Mouse (Mus musculus) intestine, embryonic 16.5 days (tissue): ENCODE data around the gene Insyn1. TPM values are rescaled to one million over a fixed set of nuclear protein-coding genes. Genes with fewer than 3 reads are reported as not detected.

Experiments
- ATAC-seq: fragments of 200-750 bp; cut with Nextera tagmentation; 2 replicates; pipeline ENCODE4 v1.8.0; 2017; ENCODE audit warnings: moderate TSS enrichment, moderate library complexity
- H3K27ac ChIP-seq: fragments of 300-500 bp; sonication (generic); 2 replicates; pipeline ENCODE4 v1.5.1; 2014; ENCODE audit warnings: mild to moderate bottlenecking, low read length
- H3K27me3 ChIP-seq: fragments of 300-500 bp; sonication (generic); replicated peaks from 2 replicates; pipeline ENCODE4 v1.6.1; 2014; ENCODE audit warnings: low read length, control low read depth, mixed read lengths; ENCODE audit not compliant: control insufficient read depth, insufficient read depth
- H3K36me3 ChIP-seq: fragments of 300-500 bp; sonication (generic); 2 replicates; pipeline ENCODE4 v1.6.1; 2014; ENCODE audit warnings: low read length, control low read depth; ENCODE audit not compliant: control insufficient read depth, insufficient read depth
- H3K4me1 ChIP-seq: fragments of 300-500 bp; sonication (generic); 2 replicates; pipeline ENCODE4 v1.6.1; 2014; ENCODE audit warnings: low read length, control low read depth, mixed read lengths; ENCODE audit not compliant: control insufficient read depth, insufficient read depth
- H3K4me2 ChIP-seq: fragments of 300-500 bp; sonication (generic); 2 replicates; pipeline ENCODE4 v1.6.1; 2014; ENCODE audit warnings: low read depth, low read length, control low read depth
- H3K4me3 ChIP-seq: fragments of 300-500 bp; sonication (generic); 2 replicates; pipeline ENCODE4 v1.5.1; 2014; ENCODE audit warnings: mild to moderate bottlenecking, low read length
- H3K9ac ChIP-seq: fragments of 300-500 bp; sonication (generic); 2 replicates; pipeline ENCODE4 v1.6.1; 2014; ENCODE audit warnings: low read depth, low read length
- H3K9me3 ChIP-seq: fragments of 300-500 bp; sonication (generic); 2 replicates; pipeline ENCODE4 v1.6.1; 2016; ENCODE audit warnings: low read length, control low read depth; ENCODE audit not compliant: control insufficient read depth
- WGBS: fragments of 180-500 bp; shearing (Covaris S2); extraction: QIAGEN DNeasy Blood & Tissue Kit; methylation state at CpG from one replicate; pipeline ENCODE4 v1.1.7; 2014; 5-methylcytosine and 5-hydroxymethylcytosine counted together
- polyA plus RNA-seq: library from polyadenylated mRNA; unstranded; fragments of >200 nt; fragmentation: Nextera tagmentation; extraction: Ambion mirVana; gene quantifications from 2 replicates; pipeline ENCODE4 v1.2.1, GENCODE M21; 2015

Insyn1 gene
- polyA plus RNA-seq, 1 experiment from 2014 or later, result 0.35 TPM

DNA sequence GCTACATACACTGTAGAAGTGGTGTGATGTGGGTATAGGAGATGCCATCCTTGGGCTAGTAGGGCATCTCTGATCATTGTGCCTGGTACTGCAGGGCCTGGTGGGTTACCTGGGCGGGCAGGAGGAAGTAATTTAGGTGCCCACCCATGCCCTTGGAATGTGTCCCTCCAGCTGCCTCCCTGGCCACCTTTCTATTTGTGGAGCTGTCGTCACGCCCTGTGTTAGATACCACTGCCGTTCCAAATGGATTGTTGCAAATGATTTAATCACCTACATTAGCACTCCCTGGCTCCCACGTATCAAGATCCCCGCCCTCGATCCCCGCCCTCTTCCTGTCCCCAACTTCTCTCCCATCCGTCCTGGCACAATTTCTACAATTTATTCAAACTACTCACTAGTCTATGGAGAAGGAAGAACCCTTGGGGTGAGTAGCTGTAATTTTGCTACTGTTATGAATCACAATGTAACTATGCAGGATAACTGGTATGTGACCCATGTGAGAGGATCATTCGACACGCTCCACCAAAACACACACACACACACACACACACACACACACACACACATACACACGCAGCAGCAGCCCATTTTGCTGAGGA lies 40.3 kb upstream of the Insyn1 start:
- ATAC-seq, result no peak
- Histone ChIP-seq H3K4me3 (no peak overlapping the region), H3K4me2 (no peak overlapping the region), H3K27ac (no peak overlapping the region), H3K4me1 (no peaks in the 10 kb centered on the region), H3K9me3 (no peaks in the 10 kb centered on the region), H3K36me3 (no peaks in the 10 kb centered on the region), H3K27me3 (no peaks in the 10 kb centered on the region), H3K9ac (no peak overlapping the region)
- 71% methylated on average over 12 of the region's 12 CpGs for WGBS

DNA sequence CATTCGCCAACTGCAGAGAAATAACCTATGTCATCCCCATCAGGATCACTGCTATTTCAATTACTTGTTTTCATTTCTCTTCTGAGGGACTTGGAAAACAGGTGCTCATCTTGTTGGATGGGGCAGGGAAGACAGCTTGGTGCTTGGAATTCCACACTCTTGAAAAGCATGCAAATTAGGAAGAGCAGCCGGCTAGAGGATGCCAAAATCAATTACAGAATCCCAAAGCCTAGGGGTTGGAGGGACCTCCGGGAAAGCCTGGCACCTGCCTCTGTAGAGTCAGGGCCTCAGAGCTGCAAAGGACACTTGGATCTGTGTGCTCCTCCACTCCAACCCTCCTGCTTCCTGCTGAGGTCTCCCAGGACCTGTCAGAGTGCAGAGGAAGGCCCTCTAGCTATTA lies 38.9 kb upstream of the Insyn1 start:
- no peaks in the 10 kb centered on the region for H3K4me1 ChIP-seq
- no peak overlapping the region for H3K9ac ChIP-seq
- H3K36me3 ChIP-seq, result no peaks in the 10 kb centered on the region
- WGBS, result 50% methylated on average over 3 of the region's 3 CpGs
- H3K4me2 ChIP-seq, result no peak overlapping the region
- no peak for ATAC-seq
- H3K27ac ChIP-seq, result no peak overlapping the region
- no peaks in the 10 kb centered on the region for H3K9me3 ChIP-seq
- H3K4me3 ChIP-seq, result no peak overlapping the region
- no peaks in the 10 kb centered on the region for H3K27me3 ChIP-seq

DNA sequence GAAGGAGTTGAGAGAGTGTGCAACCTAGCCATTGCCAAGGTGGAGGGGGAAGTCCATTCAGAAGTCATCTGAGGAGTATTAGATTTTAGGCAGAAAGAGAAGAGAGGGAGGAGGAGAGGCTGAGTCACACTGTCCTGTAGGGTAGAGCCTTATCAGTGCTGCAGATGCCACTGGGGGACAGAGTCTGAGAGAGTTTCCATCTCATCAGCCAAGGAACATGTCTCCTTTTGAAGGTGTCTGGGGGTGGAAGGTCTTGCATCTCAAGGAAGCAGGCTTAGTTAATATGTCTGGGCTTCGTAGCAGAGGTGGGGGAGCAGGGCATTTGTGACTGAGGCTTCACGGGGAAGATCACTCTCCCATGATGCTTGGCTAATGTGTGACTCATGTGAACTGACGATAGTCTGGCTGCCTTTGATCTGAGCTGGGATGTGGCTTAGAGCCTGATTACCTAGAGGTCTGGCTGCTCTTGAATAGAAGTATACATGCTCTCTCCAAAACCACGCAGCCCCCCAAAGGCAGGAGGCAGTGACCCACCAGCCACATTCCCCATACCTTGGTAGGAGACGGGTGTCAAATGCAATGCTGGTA lies 34.5 kb upstream of the Insyn1 start:
- H3K27me3 ChIP-seq, result no peaks in the 10 kb centered on the region
- WGBS, result 75% methylated on average over 5 of the region's 5 CpGs
- peaks cover 5% of the 10 kb centered on the region for H3K4me1 ChIP-seq
- no peak overlapping the region for H3K4me3 ChIP-seq
- no peak overlapping the region for H3K9ac ChIP-seq
- H3K9me3 ChIP-seq, result no peaks in the 10 kb centered on the region
- no peak for ATAC-seq
- no peaks in the 10 kb centered on the region for H3K36me3 ChIP-seq
- H3K27ac ChIP-seq, result no peak overlapping the region
- H3K4me2 ChIP-seq, result no peak overlapping the region

DNA sequence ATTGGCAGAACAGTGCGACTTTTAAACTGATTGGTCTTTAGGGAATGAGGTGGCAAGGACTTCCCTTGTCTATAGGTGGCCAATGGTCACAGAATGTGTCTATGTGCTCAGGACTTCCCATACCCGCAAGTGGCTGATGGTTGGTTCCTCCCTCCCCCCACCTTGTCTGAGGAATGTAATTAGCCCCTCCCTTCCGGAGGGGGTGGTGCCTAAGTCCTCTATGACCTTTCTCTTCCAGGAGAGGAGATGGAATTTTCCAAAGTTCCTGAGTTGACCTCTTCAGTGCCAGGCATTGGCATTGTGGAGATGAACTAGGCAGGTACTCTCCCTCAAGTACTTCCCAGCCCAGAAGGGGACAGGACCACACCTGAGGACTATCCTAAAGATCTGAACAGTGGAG lies 33.5 kb upstream of the Insyn1 start:
- Histone ChIP-seq H3K4me2 (no peak overlapping the region), H3K4me1 (peaks cover 5% of the 10 kb centered on the region), H3K27me3 (no peaks in the 10 kb centered on the region), H3K27ac (no peak overlapping the region), H3K36me3 (no peaks in the 10 kb centered on the region), H3K4me3 (no peak overlapping the region), H3K9ac (no peak overlapping the region), H3K9me3 (no peaks in the 10 kb centered on the region)
- no peak for ATAC-seq
- 37% methylated on average over 3 of the region's 3 CpGs for WGBS

DNA sequence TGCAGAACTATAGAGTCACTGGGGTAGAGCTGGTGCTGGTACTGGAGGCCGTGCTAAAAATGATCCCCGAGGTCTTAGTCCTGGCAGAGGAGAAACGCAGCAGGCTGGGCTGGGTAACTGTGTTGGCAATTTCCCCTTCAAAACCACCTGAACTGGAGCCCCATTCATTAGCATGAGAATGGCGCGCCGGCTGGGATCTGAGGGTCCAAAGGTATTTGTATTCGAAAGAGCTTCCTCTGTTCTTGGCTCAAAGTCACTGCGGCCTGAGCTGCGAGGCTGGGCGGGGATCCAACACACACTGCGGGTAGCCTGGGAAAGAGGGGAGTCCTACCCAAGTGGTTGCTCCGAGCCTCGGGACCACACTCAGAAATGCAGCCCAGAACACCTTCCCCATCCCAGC lies 32.6 kb upstream of the Insyn1 start:
- no peaks in the 10 kb centered on the region for H3K27me3 ChIP-seq
- H3K4me2 ChIP-seq, result no peak overlapping the region
- no peak overlapping the region for H3K4me3 ChIP-seq
- H3K36me3 ChIP-seq, result no peaks in the 10 kb centered on the region
- WGBS, result 17% methylated on average over 13 of the region's 13 CpGs
- H3K9me3 ChIP-seq, result no peaks in the 10 kb centered on the region
- H3K4me1 ChIP-seq, result peaks cover 5% of the 10 kb centered on the region
- no peak overlapping the region for H3K9ac ChIP-seq
- H3K27ac ChIP-seq, result no peak overlapping the region
- ATAC-seq, result peak; percentile 46

DNA sequence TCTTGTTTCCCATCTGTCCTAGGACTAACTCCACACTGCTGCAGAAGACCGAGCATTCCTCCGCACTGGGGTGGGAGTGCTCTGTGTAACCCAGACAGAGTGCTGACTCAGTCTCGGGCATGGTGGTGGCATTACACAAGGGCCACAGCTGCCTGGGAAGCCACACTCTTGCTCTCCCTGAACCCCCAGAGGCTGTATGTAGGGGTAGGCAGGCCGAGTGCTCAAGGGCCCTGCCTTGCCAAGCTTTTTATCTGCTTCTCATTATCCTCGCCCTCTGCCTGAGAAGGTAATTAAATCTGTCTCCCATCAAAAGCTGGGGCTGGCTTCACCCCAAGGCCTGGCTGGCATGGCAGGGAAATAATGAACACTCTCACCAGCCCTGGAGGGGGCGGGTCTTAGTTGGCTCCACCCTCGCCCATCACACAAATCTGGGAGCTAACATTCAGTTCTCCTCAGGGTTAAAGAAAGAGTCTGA lies 30.9 kb upstream of the Insyn1 start:
- H3K4me2 ChIP-seq, result no peak overlapping the region
- H3K27me3 ChIP-seq, result no peaks in the 10 kb centered on the region
- H3K4me1 ChIP-seq, result peaks cover 5% of the 10 kb centered on the region
- 65% methylated on average over 7 of the region's 7 CpGs for WGBS
- ATAC-seq, result no peak
- no peak overlapping the region for H3K9ac ChIP-seq
- H3K36me3 ChIP-seq, result no peaks in the 10 kb centered on the region
- H3K27ac ChIP-seq, result no peak overlapping the region
- H3K4me3 ChIP-seq, result no peak overlapping the region
- no peaks in the 10 kb centered on the region for H3K9me3 ChIP-seq

DNA sequence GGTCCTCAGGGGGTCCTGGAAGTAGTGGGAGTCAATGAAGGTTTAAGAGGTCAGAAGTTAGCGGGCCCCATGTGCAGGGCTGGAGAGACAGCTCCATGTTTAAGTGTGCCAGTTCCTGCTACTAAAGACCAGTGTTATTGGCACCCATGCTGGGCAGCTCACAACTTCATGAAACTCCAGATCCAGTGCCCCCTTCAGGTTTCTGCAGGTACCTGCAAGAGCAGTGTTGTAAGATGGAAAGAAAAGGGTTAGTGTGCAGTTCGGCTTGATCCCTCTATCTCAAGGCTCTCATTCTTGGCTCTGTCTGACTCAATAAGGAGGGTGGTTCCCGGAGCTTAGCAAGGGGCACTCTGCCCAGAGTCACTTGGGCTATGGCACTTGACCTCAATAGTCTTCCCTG lies 30.1 kb upstream of the Insyn1 start:
- no peaks in the 10 kb centered on the region for H3K27me3 ChIP-seq
- no peak for ATAC-seq
- no peaks in the 10 kb centered on the region for H3K9me3 ChIP-seq
- no peak overlapping the region for H3K9ac ChIP-seq
- no peak overlapping the region for H3K4me3 ChIP-seq
- H3K27ac ChIP-seq, result no peak overlapping the region
- 81% methylated on average over 3 of the region's 3 CpGs for WGBS
- H3K4me1 ChIP-seq, result peaks cover 5% of the 10 kb centered on the region
- H3K36me3 ChIP-seq, result no peaks in the 10 kb centered on the region
- H3K4me2 ChIP-seq, result no peak overlapping the region

DNA sequence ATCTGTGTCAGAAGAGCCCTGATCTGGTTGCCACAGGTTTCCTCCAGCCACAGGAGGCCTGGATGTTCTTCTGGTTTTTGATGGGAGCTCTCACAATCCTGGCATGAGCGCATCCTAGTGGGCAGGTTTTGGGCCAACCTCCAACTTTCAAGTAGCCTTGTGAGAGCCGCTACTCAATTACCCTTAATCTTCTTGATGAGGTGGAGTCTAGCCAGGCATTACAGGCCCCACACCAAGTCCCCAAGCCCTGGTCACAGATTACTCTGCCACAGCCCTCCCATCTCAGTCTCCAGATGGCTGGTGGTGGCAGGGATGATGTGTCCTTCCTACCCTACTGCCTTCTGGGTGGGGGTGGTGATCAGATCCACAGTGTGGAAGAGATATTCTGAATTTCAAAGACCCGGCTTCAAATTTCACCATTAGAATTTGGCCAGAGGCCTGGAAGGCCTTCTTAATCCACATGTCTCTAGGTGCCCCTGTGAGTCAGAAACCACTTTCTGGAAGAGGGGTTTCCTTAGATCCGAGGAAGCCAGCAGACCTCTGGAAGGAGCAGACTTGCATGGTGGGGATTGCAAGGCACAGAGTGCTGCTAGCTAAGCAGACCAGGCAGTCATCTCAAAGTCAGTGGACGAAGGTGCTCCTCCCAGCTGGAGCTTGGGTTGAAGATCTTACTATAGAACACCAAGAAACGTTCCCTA lies 29.4 kb upstream of the Insyn1 start:
- Histone ChIP-seq H3K9me3 (no peaks in the 10 kb centered on the region), H3K4me3 (no peak overlapping the region), H3K9ac (no peak overlapping the region), H3K36me3 (no peaks in the 10 kb centered on the region), H3K27ac (no peak overlapping the region), H3K27me3 (no peaks in the 10 kb centered on the region), H3K4me1 (peaks cover 5% of the 10 kb centered on the region), H3K4me2 (no peak overlapping the region)
- 85% methylated on average over 6 of the region's 6 CpGs for WGBS
- ATAC-seq, result no peak

DNA sequence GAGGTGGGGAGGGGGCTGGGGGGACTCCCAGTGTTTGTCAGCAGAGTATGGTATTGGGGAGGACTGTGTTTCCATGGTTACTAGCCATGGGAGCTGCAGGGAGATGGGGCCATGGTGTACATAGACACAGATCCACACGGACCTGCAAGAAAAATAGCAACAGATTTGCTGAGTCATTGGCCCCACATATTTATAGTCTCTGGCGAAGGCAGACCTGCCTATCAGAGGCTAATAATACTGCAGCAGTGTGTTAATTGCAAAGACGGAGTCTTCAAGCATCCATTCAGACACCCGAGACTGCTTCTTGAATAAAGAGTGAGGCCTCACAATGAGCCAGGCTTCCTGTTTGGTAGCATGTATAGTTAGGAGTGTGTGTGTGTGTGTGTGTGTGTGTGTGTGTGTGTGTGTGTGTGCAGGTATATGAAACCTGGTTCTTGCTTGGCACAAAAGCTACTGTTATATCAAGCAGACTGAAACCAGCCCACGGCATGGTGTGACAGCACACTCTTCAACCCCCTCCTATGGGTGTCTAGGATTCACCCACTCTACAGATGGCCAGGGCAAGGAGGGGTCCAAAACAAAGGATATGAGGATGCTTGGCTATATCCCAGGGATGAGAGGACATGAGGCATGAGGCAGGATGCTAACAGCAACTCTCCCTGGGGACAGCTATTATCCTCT lies 20.9 kb upstream of the Insyn1 start:
- H3K9ac ChIP-seq, result no peak overlapping the region
- no peaks in the 10 kb centered on the region for H3K9me3 ChIP-seq
- H3K36me3 ChIP-seq, result no peaks in the 10 kb centered on the region
- 62% methylated on average over 5 of the region's 5 CpGs for WGBS
- no peaks in the 10 kb centered on the region for H3K27me3 ChIP-seq
- no peak overlapping the region for H3K27ac ChIP-seq
- no peak overlapping the region for H3K4me3 ChIP-seq
- no peak for ATAC-seq
- H3K4me1 ChIP-seq, result no peaks in the 10 kb centered on the region
- no peak overlapping the region for H3K4me2 ChIP-seq
